Mouse (Mus musculus) thymus, postnatal 14 days (tissue): Measurements from ENCODE around the gene Zfp3.
"Not testable (repeated sequence)": the region's sequence is repeated elsewhere in the genome, so short reads cannot be mapped to it uniquely, and the experiment has no call there.

Source experiments
- DNase-seq: peaks from one replicate; pipeline ENCODE4 v3.0.0; 2021

The Zfp3 gene

DNA sequence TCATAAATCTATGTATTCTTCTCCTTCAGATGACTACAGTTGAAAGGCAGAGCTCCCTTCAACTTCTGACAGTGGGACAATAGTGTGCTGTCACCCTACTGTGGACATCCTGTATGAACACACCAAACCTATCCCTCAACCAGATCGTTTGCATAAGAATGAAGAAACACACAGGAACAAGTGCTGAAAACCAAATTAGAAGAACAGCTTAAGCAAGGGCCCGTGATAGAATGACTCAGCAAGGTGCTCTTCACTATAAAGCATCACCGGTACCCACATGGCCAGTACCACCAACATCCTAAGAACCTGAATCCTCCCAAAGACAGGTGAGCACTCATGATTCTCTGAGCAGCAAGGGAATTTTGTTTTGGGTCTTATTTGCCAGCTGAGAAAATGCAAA, 3.6 kb upstream of the Zfp3 start:
- not testable (repeated sequence) for DNase-seq

DNA sequence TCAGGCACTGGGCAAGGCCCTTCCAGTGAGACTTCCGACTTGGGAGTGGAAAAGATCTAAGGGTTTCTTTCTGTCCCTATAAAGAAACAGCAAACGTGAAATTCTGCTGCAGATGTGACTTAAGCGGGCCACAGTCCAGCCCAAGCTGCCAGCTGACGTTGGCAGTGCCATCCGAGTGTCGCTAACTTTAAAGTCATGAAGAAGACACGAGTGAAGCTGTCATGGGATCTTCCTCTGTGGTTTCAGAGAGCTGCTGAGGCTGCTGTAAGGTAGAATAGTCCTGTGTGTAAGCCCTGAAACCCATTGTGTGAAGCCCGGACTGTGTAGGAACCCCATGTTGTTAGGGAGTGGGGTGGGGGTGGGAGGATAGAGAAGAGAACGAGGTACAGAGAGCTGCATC, 1.4 kb upstream of the Zfp3 start:
- DNase-seq: peak; percentile 14

DNA sequence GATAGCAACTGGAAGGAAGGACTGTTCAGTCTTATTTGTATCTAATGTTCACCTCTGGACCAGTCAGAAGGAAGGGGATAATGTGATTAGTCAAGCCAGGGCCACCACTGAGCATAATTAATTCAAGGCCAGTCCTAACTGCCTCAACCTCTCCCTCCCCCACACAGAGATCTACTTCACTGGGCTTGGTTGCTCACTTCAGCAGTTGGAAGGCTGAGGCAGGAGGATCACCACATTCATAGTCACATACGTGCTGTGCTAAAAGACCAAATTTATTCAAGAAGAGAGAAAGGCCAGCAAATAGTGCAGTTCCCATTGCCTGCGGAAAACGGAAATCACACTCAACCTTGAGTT, 450 bp upstream of the Zfp3 start:
- no peak for DNase-seq

DNA sequence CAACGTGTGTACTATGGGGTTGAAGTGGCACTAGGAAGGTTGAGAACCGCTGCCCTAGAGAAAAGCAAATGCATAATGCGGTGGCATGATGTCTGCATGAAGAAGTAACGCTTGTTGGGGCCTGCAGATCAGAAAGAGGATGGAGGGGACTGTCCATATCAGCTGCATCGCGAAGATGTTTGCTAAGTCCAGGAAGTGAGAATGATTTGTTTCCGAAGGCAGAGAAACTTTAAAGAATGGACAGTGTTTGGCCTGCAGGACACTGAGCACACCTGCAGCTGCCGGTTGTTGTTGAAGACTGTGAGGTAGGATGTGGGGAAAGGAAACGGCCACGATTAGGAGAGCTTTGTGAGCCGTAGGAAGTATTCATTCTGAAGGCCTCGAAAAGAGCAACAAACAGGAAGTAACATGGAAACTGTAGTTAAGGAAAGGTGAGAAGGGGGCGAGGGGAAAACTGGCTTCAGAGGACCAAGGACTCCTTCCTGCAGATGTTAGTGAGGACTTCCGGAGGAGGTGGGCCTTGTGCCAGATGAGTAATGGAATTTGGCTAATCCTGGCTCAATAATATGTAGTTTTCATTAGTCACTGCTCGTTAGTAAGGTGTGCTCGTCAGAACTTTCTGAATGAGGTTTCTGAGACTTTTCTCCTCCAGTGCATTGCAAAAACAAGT, 1.9 kb downstream of the Zfp3 start:
- peak; percentile 37 for DNase-seq

DNA sequence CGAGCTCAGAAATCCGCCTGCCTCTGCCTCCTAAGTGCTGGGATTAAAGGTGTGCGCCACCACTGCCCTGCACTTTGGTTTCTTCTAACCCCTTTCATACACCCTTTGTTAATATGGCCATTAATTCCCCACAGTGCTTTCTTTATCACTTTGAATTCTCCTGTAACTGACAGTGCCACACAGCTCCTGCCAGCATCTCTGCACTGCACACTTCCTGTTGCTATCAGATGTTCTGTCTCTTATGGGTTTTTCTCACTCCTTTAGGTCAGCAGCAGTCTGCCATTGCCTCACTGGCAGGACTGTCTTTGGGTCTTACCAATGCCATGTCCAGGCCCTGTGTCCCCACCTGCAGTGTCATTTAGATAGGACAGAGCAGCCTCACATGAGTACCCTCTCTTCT, 6.8 kb downstream of the Zfp3 start:
- DNase-seq: no peak

DNA sequence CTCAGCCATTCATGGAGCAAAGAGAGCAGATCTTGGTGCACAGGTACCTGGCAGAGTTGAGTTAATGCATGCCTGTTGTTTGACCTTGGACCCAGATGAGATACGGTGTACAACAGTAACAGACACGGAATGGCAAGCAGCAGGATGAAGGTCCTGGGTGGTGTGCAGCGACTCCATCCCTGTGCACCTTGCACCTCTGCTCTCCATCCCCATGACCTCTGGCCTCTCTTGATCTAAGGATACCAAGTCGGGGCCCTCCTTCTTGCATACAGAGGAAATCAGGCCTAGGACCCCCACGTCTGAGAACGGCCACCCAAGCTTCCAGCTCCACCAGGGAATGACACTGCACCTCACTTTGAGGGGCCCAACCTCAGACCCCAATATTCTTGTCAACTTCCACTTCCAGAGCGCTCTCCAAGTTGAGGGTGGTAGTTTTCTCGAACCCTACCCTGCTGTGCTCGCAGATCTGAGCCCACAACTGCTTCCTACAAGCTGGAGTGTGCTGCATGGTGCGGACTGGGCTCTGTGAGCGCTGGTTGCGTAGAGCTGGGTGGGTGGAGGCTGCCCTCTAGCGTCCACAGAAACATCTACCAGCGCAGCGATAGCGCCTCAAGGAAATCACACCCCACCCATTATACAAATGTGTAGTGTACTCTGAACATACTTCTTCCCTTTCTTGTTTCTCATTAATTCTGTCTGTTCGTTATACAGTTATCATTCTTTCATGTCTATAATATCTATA, 13.0 kb downstream of the Zfp3 start:
- peak; percentile 78 for DNase-seq

DNA sequence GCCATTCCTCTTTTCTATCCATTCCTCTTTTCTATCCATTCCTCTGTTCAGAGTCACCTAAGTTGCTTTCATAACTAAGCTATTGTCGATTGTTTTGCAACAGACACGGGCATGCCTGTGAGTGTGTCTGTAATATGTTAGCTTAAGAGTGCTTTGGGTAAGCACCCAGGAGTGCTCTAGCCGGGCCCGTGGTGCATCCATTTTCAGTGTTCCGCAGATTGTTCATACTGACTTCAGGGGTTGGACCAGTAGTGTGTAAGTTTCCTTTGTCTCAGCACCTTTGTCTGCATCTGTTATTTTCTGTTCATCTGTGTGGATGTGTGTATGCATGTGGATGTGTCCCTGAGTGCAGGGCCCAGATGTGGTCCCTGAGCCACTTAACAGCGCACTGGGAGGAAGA, 13.6 kb downstream of the Zfp3 start:
- DNase-seq: no peak

DNA sequence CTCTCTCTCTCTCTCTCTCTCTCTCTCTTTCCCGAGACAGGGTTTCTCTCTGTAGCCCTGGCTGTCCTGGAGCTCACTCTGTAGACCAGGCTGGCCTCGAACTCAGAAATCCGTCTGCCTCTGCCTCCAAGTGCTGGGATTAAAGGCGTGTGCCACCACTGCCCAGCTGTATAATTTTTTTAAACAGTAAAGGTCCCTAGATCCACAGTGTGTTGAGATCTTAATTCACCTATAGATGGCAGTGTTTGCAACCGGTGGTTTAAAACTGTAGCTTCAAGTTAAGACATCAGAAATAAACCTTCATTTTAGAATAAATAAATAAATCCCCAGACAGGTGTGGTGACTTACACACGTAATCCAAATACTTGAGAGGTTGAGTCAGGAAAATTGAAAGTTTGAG, 14.0 kb downstream of the Zfp3 start:
- not testable (repeated sequence) for DNase-seq

DNA sequence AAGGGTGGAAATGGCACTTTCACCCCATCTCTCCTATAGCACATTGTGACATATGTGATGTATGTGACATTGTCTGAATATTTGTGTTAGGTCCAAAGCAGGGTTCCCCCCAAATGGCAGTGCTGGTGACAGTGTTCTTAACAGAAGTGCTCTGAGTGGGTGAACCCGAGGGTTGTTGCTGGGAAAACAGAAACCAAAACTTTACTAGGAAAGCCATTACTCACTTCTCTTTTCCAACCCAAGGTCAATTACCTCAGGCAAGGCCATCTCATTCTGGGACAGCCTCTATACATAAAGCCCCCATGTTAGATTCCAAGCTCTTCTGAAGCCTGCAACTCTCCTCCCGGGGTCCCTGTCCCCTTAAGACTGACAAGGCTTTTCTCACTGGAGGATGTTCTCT, 21.9 kb downstream of the Zfp3 start:
- DNase-seq: no peak

DNA sequence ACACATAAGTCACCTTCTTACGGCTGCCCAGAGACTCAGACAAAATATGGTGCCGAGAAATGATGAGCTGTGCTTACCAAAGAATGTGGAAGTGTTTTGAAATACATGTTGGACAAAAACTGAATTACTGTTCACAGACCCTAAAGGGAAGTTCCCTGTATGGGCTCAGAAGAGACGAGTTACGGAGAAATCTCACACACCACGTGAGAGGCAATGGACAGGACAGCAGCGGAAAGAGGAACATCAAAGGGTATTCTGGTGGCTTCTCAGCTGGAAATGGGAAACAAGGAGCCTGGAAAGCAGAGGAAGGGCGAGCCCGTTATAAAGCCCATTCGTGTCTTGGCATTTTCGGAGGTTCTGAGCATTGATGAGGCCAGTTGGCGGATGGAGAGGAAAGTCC, 23.0 kb downstream of the Zfp3 start:
- no peak for DNase-seq

DNA sequence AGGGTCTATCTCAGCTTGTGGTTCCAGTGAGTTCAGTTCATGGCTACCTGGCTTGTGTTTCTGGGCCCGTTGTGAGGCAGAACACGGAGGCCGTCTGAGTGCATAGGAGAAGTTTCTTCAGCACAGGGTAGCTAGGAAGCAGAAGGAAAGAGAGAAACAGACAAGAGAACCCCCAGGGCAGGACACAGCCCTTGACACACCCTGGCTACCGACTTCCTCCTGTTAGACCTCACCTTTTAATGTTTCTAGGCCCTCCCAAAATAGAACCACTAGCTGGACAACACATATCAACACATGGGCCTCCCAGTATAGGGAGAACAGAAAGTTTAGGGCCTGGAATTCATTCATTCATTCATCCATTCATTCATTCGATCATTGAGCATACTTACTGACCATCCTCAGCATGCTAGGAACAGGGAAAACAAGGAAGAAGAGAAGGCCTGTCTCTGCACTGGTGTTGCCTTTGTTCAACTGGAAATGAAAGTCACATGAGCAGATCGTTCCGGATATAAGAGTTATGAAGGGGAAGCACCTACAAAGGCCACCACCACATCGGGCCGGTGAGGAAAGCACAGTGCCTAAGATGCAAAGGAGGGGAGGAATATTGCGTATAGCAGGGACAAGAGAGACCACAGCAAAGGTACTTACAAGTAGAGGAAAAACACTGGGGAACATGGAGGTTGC, 25.1 kb downstream of the Zfp3 start:
- no peak for DNase-seq

DNA sequence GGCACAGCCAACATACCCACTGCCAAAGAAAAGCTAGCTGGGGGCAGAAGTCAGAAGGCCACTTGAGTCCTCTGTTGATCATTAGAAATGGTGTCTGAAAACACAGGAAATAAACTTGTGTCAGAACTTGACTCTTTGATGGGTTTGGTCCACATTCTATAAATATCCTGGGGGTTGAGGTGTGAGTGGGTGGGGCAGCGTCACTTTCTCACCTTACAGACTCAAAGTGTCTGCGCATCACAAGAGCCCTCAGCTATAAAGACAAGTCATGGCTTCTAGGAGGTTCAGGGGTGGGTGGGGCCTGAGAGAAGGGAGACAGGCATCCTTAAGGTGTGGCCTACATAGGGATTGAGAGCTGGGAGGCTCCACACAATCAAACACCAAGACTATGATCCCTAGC, 26.4 kb downstream of the Zfp3 start:
- DNase-seq: no peak

DNA sequence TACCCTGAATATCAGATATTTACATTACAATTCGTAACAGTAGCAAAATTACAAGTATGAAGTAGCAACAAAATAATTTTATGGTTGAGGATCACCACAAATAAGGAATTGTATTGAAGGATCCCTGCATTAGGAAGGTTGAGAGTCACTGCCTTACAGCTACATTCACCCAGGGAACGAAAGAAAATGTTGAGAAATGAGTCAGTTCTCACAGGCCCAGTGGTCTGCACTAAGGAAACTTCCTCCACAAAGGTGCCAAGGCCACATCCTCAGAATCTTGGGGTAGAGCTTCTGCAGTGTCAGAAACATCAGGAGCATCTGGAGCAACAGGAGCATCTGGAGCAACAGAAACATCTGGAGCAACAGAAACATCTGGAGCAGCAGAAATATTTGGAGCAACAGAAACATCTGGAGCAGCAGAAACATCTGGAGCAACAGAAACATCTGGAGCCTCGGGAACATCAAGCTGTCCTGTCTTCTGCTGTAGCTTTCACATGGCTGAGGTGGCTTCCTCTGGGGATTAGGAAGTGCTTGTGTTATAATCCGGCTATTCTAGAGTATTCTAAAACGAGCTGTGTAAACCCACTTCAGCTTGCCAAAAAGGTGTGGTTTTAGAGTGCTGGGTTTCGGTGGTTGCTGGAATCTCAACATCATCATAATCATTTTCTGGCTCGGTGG, 27.0 kb downstream of the Zfp3 start:
- DNase-seq: no peak

DNA sequence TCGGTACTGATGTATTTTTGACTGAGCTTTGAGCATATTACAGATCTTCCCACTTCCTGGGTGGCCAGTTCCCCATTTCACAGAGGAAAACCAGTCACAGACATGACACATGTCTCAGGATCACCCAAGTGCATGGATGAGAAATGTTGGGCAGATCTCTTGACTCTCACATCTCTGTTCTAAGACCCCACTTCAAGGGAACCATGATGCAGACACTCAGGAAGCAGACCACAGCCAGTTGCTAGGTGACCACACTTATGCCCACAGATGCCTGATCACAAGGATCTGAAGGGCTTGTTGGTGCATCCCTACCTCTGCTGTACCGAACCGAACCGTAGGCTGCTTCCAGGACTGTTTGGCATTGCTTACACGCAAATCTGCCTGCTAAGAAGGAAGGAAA, 27.7 kb downstream of the Zfp3 start:
- no peak for DNase-seq

DNA sequence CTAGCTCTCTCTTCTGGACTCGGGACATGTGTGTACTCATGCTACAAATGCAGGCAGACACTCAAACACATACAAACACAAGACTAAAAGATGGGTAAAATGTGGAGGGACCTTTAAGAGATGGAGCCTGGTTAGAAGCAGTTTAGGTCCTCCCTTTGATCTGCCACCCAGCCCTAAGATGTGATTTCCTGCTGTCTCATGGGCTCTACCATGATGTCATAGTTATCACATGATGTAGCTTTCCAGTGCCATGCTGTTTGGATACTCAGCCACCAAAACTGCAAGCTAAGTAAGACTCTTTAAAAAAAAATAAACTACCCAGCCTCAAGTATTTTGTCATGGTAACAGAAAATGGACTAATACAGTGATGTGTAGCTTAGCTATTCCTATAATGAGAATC, 28.4 kb downstream of the Zfp3 start:
- no peak for DNase-seq

DNA sequence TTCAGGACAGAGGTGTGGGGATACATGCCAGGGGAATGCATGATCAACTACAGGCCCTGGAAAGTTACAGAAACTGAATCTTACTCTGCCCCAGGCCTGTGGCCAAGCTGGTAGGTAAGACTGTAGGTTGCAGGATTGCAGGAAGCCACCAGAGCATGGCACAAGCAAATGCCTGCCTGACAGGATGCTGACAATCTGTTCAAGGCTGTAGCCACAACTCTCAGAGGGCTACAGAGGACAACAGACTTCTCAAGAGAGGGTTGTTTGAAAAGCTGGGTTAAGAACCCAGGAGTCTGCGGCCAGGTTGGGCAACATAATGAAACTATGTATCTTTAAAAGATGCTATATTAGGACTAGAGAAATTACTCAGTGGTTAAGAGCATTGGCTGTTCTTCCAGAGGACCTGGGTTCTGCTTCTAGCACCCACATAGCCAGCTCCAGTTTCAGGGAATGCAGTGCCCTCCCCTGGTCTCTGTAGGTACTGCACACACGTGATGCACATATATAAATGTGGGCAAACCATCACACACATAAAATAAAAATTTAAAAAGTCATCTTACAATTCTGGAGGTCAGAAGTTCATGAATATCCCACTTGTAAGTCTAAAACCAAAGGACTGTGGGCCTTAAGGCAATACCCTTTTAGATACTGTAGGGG, 38.3 kb downstream of the Zfp3 start:
- no peak for DNase-seq

DNA sequence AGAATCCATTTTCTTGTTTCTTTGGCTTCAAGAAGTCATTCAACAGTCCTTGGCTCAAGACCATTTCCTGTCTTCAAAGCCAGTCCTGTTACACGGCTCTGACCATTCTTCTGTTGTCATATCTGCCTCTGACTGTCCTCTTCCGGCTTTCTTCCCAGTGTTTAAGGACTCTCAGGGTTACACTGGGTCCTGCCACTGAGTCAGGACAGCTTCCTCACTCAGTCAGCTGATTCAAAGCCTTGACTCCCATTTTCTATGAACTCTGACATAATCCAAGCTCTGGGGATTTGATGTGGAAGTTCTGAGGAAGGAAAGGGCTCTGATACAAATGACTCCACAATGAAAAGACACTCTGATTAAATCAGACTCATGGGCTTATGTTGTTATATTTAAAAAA, 38.9 kb downstream of the Zfp3 start:
- DNase-seq: no peak

DNA sequence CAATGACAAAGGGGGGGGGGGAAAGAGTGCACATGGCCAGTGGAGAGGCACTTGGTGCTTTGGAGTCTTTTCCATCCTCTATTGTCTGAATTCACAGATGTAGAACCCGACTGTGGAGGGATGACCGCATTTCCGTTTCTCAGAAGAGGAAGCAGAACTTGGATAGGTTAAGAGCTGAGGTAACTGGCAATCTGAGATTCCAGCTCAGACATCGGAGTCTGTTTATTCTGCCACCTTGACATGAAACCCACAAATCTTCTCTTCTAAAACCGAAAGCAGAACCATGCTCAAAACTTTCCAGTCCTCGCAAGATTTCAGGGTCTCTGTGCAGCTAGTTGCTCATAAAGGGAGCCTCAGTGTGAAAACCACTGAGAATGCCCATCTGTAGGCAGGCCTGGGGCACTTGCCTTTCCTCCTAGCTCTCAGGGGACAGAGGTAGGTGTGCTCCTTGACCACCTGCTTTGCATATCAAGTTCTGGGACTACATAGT, 39.7 kb downstream of the Zfp3 start:
- peak; percentile 8 for DNase-seq

DNA sequence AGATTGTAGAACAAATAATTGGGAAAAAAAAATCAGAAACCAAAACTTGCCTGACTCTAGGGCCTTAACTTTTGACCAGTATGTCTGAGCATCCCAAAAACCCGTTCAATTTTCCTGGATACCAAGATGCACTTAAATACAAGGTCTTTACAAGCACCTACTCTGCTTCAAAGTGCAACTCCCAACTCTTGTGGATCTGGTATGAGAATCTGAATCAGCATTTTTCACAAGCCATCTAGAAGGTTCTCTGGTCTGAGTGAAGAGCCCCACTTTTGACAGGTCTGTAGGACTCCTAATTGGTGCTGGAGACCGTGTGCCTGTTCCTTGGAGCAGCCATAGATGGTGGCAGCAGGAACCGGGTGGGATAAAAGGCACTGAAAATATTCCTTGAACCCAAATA, 40.4 kb downstream of the Zfp3 start:
- DNase-seq: no peak

DNA sequence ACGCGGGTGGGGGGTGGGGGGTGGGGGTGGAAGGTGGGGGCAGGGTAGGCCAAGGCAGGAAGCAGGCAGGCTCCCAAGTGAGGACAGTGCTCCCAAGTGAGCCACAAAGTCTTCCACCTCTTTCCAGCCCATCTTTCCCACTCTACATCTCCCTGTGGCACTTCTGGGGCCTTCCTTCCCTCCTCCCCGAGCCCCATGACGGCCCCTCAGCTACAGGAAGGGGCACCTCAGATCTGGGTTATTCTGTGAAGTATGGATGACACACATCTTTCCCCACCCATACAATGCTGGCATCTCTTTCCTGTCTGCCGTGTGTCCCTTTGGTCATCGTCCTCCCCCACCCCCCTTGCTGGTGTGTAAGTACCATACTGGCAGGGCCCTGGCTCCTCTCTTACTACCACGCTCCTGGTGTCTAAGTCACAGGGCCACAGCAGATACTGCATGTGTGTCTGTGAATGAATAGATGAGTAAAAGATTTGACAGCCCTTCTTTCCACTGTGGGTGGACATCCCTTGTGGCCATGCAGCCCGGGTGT, 41.7 kb downstream of the Zfp3 start:
- peak; percentile 25 for DNase-seq

DNA sequence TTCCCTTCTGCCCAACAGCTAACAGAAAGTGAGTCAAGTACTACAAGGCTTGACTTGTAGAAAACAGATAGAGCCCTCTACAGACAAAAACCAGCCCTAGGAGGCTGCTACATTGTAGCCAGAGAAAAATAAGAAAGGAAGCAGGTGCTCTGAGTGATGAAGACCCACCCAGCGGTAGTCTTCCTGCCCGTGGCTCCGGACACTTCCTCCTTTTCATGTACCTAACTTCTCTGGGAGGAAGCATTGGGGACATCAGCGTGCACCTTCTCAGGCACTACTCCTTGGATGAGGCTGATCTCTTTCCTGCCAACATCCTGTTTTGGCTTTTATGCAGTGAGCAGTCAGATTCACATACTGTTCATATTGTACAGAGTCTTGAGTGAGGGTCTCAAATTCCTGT, 42.7 kb downstream of the Zfp3 start:
- DNase-seq: no peak

DNA sequence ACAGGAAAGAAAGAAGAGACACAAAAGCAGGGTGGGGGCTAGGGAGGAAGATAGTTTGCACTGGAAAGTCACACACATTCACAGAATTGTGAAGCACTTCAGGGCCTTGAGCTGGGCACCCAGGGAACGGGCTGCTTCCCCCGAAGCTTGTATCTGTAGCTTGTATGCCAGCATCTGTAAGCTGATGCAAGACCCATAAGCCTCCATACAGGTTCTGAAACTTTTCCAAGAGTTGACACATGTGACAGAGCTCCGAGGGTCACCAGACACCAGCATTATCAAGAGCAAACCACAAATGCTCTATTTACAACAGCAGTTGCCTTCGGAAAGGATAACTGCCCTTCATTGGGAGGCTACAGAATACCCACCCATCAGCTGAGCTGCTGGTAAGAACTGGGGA, 43.6 kb downstream of the Zfp3 start:
- DNase-seq: no peak

DNA sequence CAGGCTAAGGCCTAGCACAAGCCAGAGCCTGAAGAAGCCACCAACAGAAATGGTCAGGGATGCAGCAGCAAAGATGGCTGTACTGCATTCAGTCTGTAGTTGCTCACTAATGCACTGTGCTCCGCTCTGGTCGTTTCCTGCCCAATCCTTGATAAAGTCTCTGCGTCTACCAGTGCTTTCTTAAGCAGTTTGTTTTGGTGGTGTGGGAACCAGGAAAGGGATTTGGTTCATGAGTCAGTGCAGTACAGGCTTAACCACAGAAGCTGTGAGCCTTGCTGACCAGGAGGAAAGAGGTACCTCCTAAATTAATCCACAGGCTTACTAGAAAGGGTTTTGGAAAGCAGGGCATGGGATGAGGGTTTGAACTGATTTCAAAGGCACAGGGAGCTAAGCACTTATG, 44.1 kb downstream of the Zfp3 start:
- no peak for DNase-seq
